Mouse (Mus musculus): Measurements from ENCODE around the gene Mdm2. TPM values are rescaled to one million over a fixed set of nuclear protein-coding genes. Genes with fewer than 3 reads are reported as not detected.

Gene Mdm2
- polyA plus RNA-seq, 1 experiment, result 2.1 TPM

GRCm38 (mm10) chr10:117755086-117755798, 44.7 kb upstream of the Mdm2 start:
- Histone ChIP-seq H3K4me3 (replicated peaks) (no peak overlapping the region), H3K36me3 (ENCODE audit: control insufficient read depth) (peaks cover 88% of the 10 kb centered on the region)

GRCm38 (mm10) chr10:117754609-117754940, 44.0 kb upstream of the Mdm2 start:
- no peak overlapping the region for H3K4me3 ChIP-seq (replicated peaks)
- peaks cover 7% of the 10 kb centered on the region for H3K9me3 ChIP-seq (ENCODE audit: control insufficient read depth, low read length)
- H3K27me3 ChIP-seq (ENCODE audit: control insufficient read depth), result no peaks in the 10 kb centered on the region
- H3K36me3 ChIP-seq (ENCODE audit: control insufficient read depth), result peaks cover 88% of the 10 kb centered on the region
- no peaks in the 10 kb centered on the region for H3K4me1 ChIP-seq (ENCODE audit: control insufficient read depth)
- no peak for TF ChIP-seq GATA1 (IDR thresholded peaks at IDR 0.05; ENCODE audit: low read length)
- TF ChIP-seq TAL1 (IDR thresholded peaks at IDR 0.05; ENCODE audit: low read length), result no peak

More at GRCm38 (mm10) chr10:117755086-117755798, 44.7 kb upstream of the Mdm2 start:
- H3K27me3 ChIP-seq (ENCODE audit: control insufficient read depth), result no peaks in the 10 kb centered on the region
- no peaks in the 10 kb centered on the region; the same call in none of the 2 replicates for H3K9me3 ChIP-seq (ENCODE audit: control insufficient read depth, low read length)
- TF ChIP-seq GATA1 (IDR thresholded peaks at IDR 0.05; ENCODE audit: low read length) (no peak), TAL1 (IDR thresholded peaks at IDR 0.05; ENCODE audit: low read length) (no peak)
- H3K4me1 ChIP-seq (ENCODE audit: control insufficient read depth), result no peaks in the 10 kb centered on the region

- peaks cover 7% of the 10 kb centered on the region for H3K9me3 ChIP-seq (ENCODE audit: control insufficient read depth, low read length)
- no peak overlapping the region for H3K4me3 ChIP-seq (replicated peaks)
- TF ChIP-seq GATA1 (IDR thresholded peaks at IDR 0.05; ENCODE audit: low read length) (no peak), TAL1 (IDR thresholded peaks at IDR 0.05; ENCODE audit: low read length) (no peak)
- H3K27me3 ChIP-seq (ENCODE audit: control insufficient read depth), result no peaks in the 10 kb centered on the region
- no peaks in the 10 kb centered on the region for H3K4me1 ChIP-seq (ENCODE audit: control insufficient read depth)
- peaks cover 88% of the 10 kb centered on the region for H3K36me3 ChIP-seq (ENCODE audit: control insufficient read depth)
Measured at GRCm38 (mm10) chr10:117753711-117754608, 43.4 kb upstream of the Mdm2 start.

GRCm38 (mm10) chr10:117752851-117753647, 42.5 kb upstream of the Mdm2 start:
- Histone ChIP-seq H3K4me1 (ENCODE audit: control insufficient read depth) (no peaks in the 10 kb centered on the region), H3K9me3 (ENCODE audit: control insufficient read depth, low read length) (peaks cover 7% of the 10 kb centered on the region), H3K36me3 (ENCODE audit: control insufficient read depth) (peaks cover 88% of the 10 kb centered on the region), H3K27me3 (ENCODE audit: control insufficient read depth) (no peaks in the 10 kb centered on the region), H3K4me3 (replicated peaks) (no peak overlapping the region)
- TF ChIP-seq TAL1 (IDR thresholded peaks at IDR 0.05; ENCODE audit: low read length) (no peak), GATA1 (IDR thresholded peaks at IDR 0.05; ENCODE audit: low read length) (no peak)

- H3K4me3 ChIP-seq (replicated peaks), result no peak overlapping the region
- peaks cover 7% of the 10 kb centered on the region for H3K9me3 ChIP-seq (ENCODE audit: control insufficient read depth, low read length)
- H3K36me3 ChIP-seq (ENCODE audit: control insufficient read depth), result peaks cover 84% of the 10 kb centered on the region
Measured at GRCm38 (mm10) chr10:117752304-117752821, 41.8 kb upstream of the Mdm2 start.

GRCm38 (mm10) chr10:117751744-117752143, 41.2 kb upstream of the Mdm2 start:
- Histone ChIP-seq H3K4me3 (replicated peaks) (no peak overlapping the region), H3K36me3 (ENCODE audit: control insufficient read depth) (peaks cover 78% of the 10 kb centered on the region), H3K4me1 (ENCODE audit: control insufficient read depth) (peaks cover 3% of the 10 kb centered on the region), H3K9me3 (ENCODE audit: control insufficient read depth, low read length) (peaks cover 7% of the 10 kb centered on the region), H3K27me3 (ENCODE audit: control insufficient read depth) (no peaks in the 10 kb centered on the region)
- TF ChIP-seq TAL1 (IDR thresholded peaks at IDR 0.05; ENCODE audit: low read length) (no peak), GATA1 (IDR thresholded peaks at IDR 0.05; ENCODE audit: low read length) (no peak)

More at GRCm38 (mm10) chr10:117752304-117752821, 41.8 kb upstream of the Mdm2 start:
- TF ChIP-seq TAL1 (IDR thresholded peaks at IDR 0.05; ENCODE audit: low read length), result no peak
- no peak for TF ChIP-seq GATA1 (IDR thresholded peaks at IDR 0.05; ENCODE audit: low read length)
- Histone ChIP-seq H3K27me3 (ENCODE audit: control insufficient read depth) (no peaks in the 10 kb centered on the region), H3K4me1 (ENCODE audit: control insufficient read depth) (peaks cover 3% of the 10 kb centered on the region)

GRCm38 (mm10) chr10:117751282-117751610, 40.7 kb upstream of the Mdm2 start:
- H3K36me3 ChIP-seq (ENCODE audit: control insufficient read depth), result peaks cover 73% of the 10 kb centered on the region
- TF ChIP-seq TAL1 (IDR thresholded peaks at IDR 0.05; ENCODE audit: low read length), result no peak
- no peak for TF ChIP-seq GATA1 (IDR thresholded peaks at IDR 0.05; ENCODE audit: low read length)
- H3K4me3 ChIP-seq (replicated peaks), result no peak overlapping the region
- no peaks in the 10 kb centered on the region for H3K27me3 ChIP-seq (ENCODE audit: control insufficient read depth)
- peaks cover 7% of the 10 kb centered on the region for H3K9me3 ChIP-seq (ENCODE audit: control insufficient read depth, low read length)
- H3K4me1 ChIP-seq (ENCODE audit: control insufficient read depth), result peaks cover 8% of the 10 kb centered on the region

- Histone ChIP-seq H3K4me1 (ENCODE audit: control insufficient read depth) (peaks cover 9% of the 10 kb centered on the region), H3K9me3 (ENCODE audit: control insufficient read depth, low read length) (peaks cover 7% of the 10 kb centered on the region), H3K4me3 (replicated peaks) (no peak overlapping the region), H3K36me3 (ENCODE audit: control insufficient read depth) (peaks cover 68% of the 10 kb centered on the region), H3K27me3 (ENCODE audit: control insufficient read depth) (no peaks in the 10 kb centered on the region)
- TF ChIP-seq TAL1 (IDR thresholded peaks at IDR 0.05; ENCODE audit: low read length), result no peak
Measured at GRCm38 (mm10) chr10:117750529-117751281, 40.1 kb upstream of the Mdm2 start.

Measured in erythroblast, embryonic 14.5 days (primary cell).